Mouse (Mus musculus): Measurements from ENCODE around the gene Coa4.
"Not testable (repeated sequence)": the region's sequence is repeated elsewhere in the genome, so short reads cannot be mapped to it uniquely, and the experiment has no call there.

Gene Coa4

DNA sequence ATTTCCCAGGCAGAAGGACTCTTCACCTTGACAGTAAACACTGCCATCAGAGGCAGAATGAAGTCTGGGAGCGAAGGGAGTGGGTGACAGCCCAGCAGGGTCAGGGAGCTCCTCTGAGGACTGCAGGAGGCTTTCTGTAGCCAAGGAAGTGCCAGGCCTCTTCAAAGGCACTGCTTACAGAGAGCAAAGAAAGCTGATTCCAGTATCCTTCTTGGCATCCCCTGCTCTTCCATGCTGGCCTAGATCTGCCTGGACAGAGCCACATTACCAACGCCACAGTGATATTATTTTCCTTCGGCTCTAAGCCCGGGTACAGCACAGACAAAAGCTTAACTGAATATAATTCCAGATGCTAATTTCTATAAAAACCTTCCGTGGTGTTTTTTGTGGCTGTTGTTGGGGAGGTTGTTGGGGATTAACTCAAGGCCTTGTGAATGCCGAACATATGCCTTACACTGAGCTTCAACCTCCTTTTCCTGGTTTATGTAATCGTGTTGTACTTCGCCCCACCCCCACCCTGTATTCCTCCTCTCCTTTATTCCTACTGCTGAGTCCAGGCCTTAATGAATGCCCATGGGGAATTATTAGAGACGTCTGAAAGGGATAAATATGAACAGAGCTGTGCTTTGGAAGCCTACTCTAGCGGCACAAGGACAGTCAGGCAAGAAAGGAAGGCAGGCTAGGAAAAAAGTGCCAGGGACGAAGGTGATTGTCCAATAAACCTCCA lies 25.2 kb downstream of the Coa4 start:
- DNase-seq (ENCODE audit: low read depth, low spot score): no peak

DNA sequence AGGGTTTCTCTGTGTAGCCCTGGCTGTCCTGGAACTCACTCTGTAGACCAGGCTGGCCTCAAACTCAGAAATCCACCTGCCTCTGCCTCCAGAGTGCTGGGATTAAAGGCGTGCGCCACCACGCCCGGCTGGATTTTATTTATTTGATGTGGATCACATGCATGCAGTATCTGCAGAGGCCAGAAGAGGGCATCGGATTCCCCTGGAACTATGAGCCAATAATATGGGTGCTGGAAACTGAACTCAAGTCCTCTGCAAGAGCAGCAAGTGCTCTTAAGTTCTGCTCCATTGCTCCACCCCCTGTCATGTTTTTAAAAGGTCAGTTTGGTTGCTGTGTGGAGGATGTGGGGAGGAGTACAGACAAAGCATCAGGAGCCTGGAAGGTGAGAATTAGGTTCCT lies 30.4 kb downstream of the Coa4 start:
- not testable (repeated sequence) for DNase-seq (ENCODE audit: low read depth, low spot score)

DNA sequence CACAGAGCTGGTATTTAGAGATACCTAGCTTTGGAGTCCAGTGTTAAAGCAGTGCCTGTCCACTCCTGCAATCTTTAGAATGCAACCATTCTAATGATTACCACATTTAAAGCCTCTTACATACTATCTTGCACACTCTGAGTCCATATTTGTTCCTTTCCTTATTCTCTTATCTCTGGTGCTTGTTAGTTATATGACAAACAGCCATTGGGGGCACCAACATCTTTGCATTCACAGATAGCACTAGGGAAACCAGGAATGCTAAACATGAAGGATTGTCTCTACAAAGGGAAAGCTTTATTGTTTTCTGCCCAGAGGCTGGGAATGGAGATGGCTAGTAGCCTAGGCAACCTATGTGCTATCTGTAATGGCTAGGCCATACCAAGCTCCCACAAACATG lies 33.0 kb downstream of the Coa4 start:
- DNase-seq (ENCODE audit: low read depth, low spot score): no peak

DNA sequence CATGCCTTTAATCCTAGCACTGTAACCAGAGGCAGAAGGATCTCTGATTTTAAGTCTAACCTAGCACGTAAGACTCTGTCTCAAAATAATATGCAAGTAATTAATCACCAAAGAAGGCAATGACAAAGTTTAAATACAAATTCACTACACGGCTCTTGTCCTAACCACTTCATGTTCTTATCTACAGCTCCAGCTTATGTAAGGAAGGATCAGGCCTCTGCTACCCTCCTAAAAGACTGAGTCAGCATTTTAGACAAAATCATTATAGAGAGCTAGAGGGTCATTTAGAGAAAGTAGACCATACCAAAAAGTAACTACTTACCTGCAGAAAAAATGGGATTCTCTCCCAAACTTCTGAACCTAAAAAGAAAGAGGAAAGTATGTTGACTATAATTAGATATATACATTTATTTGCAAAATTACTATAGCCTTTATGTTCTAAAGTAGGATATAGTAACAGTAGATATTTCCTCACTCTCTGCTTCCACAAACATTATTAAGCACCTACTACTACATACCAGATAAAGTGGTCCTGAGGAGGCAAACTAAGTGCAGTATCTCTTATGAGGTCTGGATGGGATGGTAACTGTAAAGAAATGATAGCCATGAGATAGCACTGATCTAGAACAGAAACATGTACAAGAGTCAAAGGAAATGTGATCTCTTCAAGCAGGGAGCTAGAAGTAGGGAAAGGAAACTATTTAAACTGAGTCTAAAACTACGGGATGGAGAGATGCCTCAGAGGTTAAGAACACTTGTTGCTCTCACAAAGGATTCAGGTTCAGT lies 34.3 kb downstream of the Coa4 start:
- no peak for DNase-seq (ENCODE audit: low read depth, low spot score)

DNA sequence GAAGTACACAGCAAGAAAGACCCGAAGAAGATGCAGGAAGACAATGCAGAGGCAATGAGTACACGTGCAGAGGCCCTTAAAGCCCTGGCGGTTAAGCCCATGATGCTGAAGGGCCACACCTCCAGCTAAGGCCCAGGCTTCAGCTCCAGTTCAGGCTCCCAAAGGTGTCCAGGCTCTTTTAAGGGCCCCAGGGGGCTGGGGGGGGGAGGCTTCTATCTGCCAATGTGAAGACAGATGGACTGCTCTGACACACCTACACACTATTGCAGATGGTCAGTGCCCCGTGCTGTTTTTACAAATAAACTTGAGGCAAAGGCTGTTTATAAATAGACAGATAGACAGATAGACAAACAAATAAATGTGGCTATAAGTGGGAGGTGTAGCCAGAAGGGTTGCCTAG lies 35.2 kb downstream of the Coa4 start:
- no peak for DNase-seq (ENCODE audit: low read depth, low spot score)

DNA sequence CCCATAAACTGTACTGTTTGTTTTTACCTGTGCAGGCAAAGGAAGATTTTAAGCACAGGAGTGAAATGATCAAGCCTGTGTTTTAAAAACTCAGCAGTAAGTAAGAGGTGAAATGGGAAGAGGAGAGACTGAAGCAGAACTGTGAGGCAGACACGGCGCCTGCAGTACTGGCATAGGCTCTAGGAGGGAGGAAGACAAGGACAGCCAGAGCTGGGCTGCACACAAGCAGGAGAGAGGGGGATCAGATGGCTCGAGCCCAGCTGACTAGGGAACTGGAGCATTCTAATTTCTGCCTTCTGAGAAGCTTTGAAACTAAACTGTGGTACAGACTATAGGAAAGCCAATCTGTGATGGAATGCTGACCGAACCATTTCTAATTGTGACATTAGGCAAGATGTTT lies 35.8 kb downstream of the Coa4 start:
- no peak for DNase-seq (ENCODE audit: low read depth, low spot score)

DNA sequence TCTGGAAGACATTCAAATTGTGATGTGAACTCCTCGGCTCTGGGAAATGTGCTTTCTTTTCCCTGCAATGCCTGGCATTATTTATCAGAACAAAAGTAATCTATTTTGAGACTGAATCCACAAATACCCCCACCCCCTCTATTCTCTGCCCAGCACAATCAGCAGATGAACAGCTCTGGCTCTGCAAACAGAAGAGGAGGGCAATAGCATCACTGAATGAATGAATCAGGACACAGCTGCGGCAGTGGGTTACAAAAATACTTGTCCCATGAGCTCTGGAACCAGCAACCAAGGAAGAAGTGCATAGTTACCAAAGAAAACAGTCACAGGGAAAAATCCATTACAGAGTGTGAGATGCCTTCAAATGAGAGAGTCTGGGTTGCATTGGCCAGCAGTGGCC lies 41.9 kb downstream of the Coa4 start:
- DNase-seq (ENCODE audit: low read depth, low spot score): no peak

DNA sequence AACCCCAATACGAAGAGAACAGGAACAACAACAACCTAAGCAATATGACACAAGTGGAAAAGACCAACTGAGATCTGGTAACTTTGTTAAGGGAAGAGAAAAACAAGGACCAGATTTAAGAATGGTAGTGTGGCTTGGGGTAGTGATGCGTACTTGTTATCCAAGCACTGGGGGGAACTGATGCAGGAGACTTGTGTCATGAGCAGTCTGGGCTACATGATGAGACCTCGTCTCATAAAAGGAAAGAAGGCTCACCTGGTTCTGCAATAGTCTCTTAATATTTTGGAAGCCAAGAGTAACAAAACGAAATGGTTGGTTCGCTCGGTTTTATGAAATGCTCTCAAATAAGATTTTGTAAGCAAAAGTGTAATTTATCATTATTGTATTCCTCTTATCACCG lies 45.4 kb downstream of the Coa4 start:
- no peak for DNase-seq (ENCODE audit: low read depth, low spot score)

DNA sequence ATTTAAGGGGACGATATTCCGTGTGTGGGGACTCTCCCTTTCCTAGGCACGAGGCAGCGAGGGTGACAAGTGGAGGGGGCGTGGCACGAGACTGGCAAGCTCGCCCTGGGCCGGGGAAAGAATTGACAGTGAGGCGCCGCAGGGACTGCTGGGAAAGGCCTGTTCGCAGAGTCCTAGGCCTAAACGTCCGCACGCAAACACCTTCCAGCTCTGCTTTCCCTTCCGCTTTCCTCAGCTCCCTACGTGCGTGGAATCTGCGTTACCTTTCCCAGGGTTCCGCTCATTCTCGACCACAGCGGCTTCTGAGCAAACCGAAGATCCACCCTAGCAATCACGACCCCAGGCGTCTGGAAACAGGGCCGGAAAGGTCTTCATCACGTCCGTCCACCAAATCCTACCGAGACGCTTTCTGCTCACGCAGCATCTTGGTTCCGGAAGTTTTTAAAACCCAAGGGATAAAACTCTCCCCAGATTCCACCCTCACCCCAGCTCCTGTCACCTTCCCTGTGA lies 45.9 kb downstream of the Coa4 start:
- peak; percentile 84 for DNase-seq (ENCODE audit: low read depth, low spot score)

DNA sequence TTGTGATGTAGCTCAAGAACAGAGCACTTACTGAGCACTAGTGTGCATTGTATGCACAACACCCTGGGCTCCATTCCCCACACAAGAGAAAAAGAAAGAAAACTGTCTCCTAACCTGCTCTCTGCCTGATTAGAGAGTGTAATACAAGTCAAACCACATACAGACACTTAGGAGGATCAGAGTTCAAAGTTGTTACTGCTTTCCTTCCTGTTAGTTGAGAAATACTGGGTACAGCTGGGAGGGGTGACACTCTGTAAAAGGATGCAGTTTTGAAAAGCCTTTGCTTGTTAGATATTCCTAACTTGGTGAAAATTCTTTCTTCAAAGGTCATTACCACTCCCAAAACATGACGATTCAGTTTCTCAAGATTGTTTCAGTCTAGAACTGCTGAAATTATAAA lies 52.9 kb downstream of the Coa4 start:
- DNase-seq (ENCODE audit: low read depth, low spot score): no peak
